In the genomic region with DNA sequence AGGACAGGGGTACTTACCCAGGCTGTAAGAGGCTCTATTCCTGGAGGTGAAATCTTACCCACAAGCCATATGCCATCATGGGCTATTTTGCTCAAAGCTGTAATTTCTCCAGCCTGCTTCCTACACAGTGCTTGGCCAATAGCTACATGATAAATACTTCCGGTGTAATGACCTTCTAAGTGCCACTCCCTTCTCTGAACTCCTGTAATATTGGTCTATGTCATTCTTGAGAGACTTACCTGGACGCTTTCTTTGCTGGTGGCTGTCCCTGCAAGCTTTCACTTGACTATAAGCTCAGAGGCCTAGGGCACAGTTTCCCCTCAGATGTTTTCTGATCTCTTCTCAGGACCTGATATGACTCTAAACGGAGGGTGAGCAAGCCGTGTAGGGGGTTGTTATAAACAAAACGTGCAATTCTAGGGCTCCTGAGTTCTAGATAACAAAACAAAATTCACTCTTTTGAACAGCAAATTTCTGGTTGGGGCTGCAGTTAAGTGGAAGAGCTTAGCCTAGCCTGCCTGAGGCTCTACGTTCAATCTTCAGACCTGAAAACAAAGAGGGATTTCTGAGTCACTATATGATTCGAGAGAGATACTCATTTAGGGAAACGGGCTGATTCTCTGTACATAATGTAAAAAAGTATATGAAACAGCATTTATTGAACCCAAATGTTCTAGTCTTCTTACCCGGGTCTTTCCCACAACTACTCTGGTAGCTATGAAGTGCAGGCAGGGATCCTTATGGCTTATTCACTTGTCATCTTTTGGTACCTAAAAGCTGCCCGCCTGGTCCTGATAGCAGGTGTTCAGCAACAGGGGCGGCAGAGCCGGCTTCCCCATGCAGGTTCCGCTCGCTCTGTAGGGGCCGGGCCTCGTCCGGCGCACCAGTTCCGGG, we compare ENCODE assay signal across 8 mouse cellular contexts. TPM values are rescaled to one million over a fixed set of nuclear protein-coding genes. Genes with fewer than 3 reads are reported as not detected.
DNase-seq lines count a peak whose midpoint lies in the region; ATAC-seq and TF ChIP-seq lines count a peak whose summit lies in the region.

No protein-coding gene starts in this region.

- H3K4me2 ChIP-seq in heart, embryonic 13.5 days, result peak overlapping the region; percentile 75
- peak overlapping the region; percentile 58 for H3K4me2 ChIP-seq in hindbrain, embryonic 11.5 days (replicated peaks; ENCODE audit: low read depth, low read length)

- H3K9me3 ChIP-seq in heart, embryonic 13.5 days, result no peaks in the 10 kb centered on the region
- H3K9me3 ChIP-seq in E14TG2a.4 (ENCODE audit: low read length), result no peaks in the 10 kb centered on the region
- no peaks in the 10 kb centered on the region for H3K9me3 ChIP-seq in hindbrain, embryonic 11.5 days (ENCODE audit: control insufficient read depth, low read length)
- no peaks in the 10 kb centered on the region for H3K9me3 ChIP-seq in midbrain, embryonic 10.5 days (replicated peaks)

- H3K9ac ChIP-seq in heart, embryonic 13.5 days, result peak overlapping the region; percentile 87
- H3K9ac ChIP-seq in hindbrain, embryonic 11.5 days (ENCODE audit: low read depth, low read length), result peak overlapping the region; percentile 64

- DNase-seq in heart, postnatal 25 days (ENCODE audit: low spot score), result no peak
- DNase-seq in hindbrain, embryonic 11.5 days (ENCODE audit: low spot score), result no peak
- DNase-seq in midbrain, embryonic 10.5 days (ENCODE audit: low spot score), result no peak
- no peak for DNase-seq in frontal cortex, postnatal 10 days (ENCODE audit: low spot score in 2 of 2)
- DNase-seq in cerebellum, postnatal 10 days, result no peak

- intact Hi-C loops in heart, postnatal 25 days (cut with DNase I), result loop anchor here (5.0 kb wide), 3 partner anchors 45 to 60 kb away; partner anchors contain the start of gene Minos1

- no peaks in the 10 kb centered on the region for H3K27me3 ChIP-seq in heart, embryonic 13.5 days (replicated peaks)
- no peaks in the 10 kb centered on the region for H3K27me3 ChIP-seq in E14TG2a.4 (ENCODE audit: insufficient read depth, low read length)
- H3K27me3 ChIP-seq in hindbrain, embryonic 11.5 days (ENCODE audit: control insufficient read depth, insufficient read depth, low read length), result no peaks in the 10 kb centered on the region
- no peaks in the 10 kb centered on the region for H3K27me3 ChIP-seq in midbrain, embryonic 10.5 days (ENCODE audit: low read depth, poor library complexity, severe bottlenecking)

- peak overlapping the region; percentile 98 for H3K4me3 ChIP-seq in heart, embryonic 13.5 days
- peak overlapping the region; percentile 89 for H3K4me3 ChIP-seq in E14TG2a.4 (replicated peaks; ENCODE audit: low read length)
- peak overlapping the region; percentile 95 for H3K4me3 ChIP-seq in hindbrain, embryonic 11.5 days (ENCODE audit: low read depth, low read length)
- H3K4me3 ChIP-seq in midbrain, embryonic 10.5 days, result peak overlapping the region; percentile 96

- peaks cover 49% of the 10 kb centered on the region for H3K4me1 ChIP-seq in heart, embryonic 13.5 days
- H3K4me1 ChIP-seq in E14TG2a.4 (replicated peaks; ENCODE audit: low read depth, low read length), result peaks cover 81% of the 10 kb centered on the region
- H3K4me1 ChIP-seq in hindbrain, embryonic 11.5 days (replicated peaks; ENCODE audit: control insufficient read depth, insufficient read depth, low read length), result peaks cover 10% of the 10 kb centered on the region; the same call in 1 of the 2 replicates
- peaks cover 48% of the 10 kb centered on the region for H3K4me1 ChIP-seq in midbrain, embryonic 10.5 days

- TF ChIP-seq CTCF in E14TG2a.4 (conservative IDR thresholded peaks at IDR 0.05; ENCODE audit: low read length), result no peak

- peak; percentile 65 for ATAC-seq in heart, embryonic 13.5 days (ENCODE audit: extremely low read depth, insufficient number of reproducible peaks, low FRiP score, low TSS enrichment)
- no peak for ATAC-seq in hindbrain, embryonic 11.5 days (ENCODE audit: low FRiP score)
- no peak for ATAC-seq in granulocyte monocyte progenitor cell, adult 5-6 weeks (replicated peaks; ENCODE audit: poor library complexity, severe bottlenecking)

- no peaks in the 10 kb centered on the region; the same call in 1 of the 2 replicates for H3K36me3 ChIP-seq in heart, embryonic 13.5 days
- peaks cover 26% of the 10 kb centered on the region for H3K36me3 ChIP-seq in E14TG2a.4 (ENCODE audit: insufficient read depth, low read length)
- no peaks in the 10 kb centered on the region for H3K36me3 ChIP-seq in hindbrain, embryonic 11.5 days (ENCODE audit: control insufficient read depth, insufficient read depth, low read length)
- H3K36me3 ChIP-seq in midbrain, embryonic 10.5 days, result peaks cover 6% of the 10 kb centered on the region; the same call in 1 of the 2 replicates

- H3K27ac ChIP-seq in heart, embryonic 13.5 days (replicated peaks), result peak overlapping the region; percentile 90
- H3K27ac ChIP-seq in hindbrain, embryonic 11.5 days (ENCODE audit: low read depth, low read length), result peak overlapping the region; percentile 75; the same call in 1 of the 2 replicates
- H3K27ac ChIP-seq in midbrain, embryonic 10.5 days (replicated peaks), result peak overlapping the region; percentile 96

- 14% methylated on average over 19 of the region's 19 CpGs for WGBS in heart, embryonic 13.5 days
- 23% methylated on average over 19 of the region's 19 CpGs for WGBS in hindbrain, embryonic 11.5 days
- 23% methylated on average over 19 of the region's 19 CpGs for WGBS in midbrain, embryonic 10.5 days

RNA-seq across cellular contexts. Expression of gene Capzb, which starts 0.8 kb away (rescaled TPM):
- polyA plus RNA-seq in heart, embryonic 13.5 days (2015; fragmentation: Nextera tagmentation; extraction: Ambion mirVana), result 376 and 386 TPM in 2 replicates
- 100 to 1,000 TPM; 415 to 449 TPM for total RNA-seq in heart, postnatal 25 days (2021)
- 239 and 255 TPM in 2 replicates for polyA plus RNA-seq in hindbrain, embryonic 11.5 days (2014; fragmentation: Nextera tagmentation; extraction: Ambion mirVana)
- polyA plus RNA-seq in midbrain, embryonic 10.5 days (2016; fragmentation: Nextera tagmentation; extraction: Ambion mirVana), result 330 and 349 TPM in 2 replicates
- 374 and 389 TPM in 2 replicates for total RNA-seq in granulocyte monocyte progenitor cell, adult 5-6 weeks (2014; fragmentation: Nextera tagmentation)
- 129 and 155 TPM in 2 replicates for total RNA-seq in granulocyte monocyte progenitor cell, adult 5-6 weeks (2017)
